Mouse (Mus musculus) subcutaneous adipose tissue, adult 2 months (tissue): Measurements from ENCODE around the gene Lrrc8a. TPM values are rescaled to one million over a fixed set of nuclear protein-coding genes. Genes with fewer than 3 reads are reported as not detected.

Experiments used
- polyA plus RNA-seq: library from polyadenylated mRNA; depleted of rRNA; stranded (reverse); fragments of >200 nt; gene quantifications from 2 replicates; pipeline ENCODE4 v1.2.3, GENCODE M21; 2012; ENCODE audit warnings: low replicate concordance; rRNA removed

Lrrc8a gene
- polyA plus RNA-seq = 44.2 and 66.0 TPM in 2 replicates

GRCm38 (mm10) chr2:30237199-30237880 is at the start of gene Lrrc8a:
Gene Lrrc8a (plus strand): TSS chr2:30237715.

DNA sequence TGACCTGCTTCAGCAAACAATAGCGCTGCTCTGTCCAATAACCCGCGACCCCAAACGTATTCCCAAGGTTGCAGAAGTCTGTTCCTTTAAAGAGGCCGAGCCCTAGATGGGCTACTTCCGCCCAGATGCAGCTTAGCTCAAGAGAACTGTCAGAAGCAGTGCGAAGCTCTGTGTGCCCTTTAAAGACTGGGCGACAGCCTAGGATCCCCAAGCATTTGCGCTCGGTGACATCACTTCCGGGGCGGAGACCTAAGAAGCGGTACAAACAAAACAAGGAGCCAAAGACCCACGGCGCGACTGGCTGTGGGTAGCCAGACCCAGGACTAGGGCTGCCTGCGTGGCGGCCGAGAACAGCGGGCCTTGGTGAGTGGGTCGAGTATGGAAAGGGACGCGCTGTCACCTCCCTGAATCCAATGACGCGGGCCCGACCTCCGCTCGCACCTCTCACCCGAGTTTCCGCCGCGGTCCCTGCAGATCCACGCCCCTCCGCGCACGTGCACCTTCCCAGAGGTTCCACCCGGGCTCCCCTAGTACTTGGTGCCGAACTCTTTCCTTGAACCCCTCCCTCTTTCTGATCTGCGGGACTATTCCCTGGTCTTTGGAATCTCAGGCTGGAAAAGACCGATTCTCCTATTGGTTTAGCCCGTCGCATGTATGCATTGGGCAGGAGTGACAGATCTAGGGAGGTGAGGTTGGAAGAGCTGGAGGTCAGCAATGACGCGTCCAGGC is 31.7 kb upstream of the Lrrc8a start, which contains the start of gene Kyat1:
Gene Kyat1 (minus strand): TSS at position 219 of the 729 bp plus-strand sequence.

GRCm38 (mm10) chr2:30240267-30240666 is 2.8 kb downstream of the Lrrc8a start, which contains the start of gene Gm28035:
Gene Gm28035 (plus strand): TSS chr2:30240567.

DNA sequence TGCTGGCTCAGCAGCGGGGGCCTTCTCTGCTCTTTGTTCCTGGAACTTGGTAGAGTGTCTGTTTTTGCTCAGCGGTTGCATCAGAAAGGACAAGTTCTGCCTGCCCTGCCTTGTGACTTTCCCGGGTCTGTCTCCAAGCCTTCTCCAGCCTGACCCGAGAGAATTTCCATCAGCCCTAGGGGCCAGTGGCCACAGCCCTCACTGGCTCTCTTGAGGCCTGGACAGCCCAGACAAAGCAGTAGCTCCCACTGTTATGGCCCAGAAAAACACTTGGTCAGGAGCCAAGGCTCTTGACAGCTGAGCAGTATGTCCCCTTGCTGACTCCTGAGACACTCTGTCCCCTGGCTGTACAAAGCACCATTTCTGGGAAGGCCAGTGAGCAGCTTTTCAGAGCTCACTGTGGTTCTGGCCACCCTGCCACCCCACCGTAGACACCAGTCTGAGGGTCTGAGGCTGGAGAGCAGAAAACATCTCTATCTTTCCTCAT is 28.3 kb downstream of the Lrrc8a start, which contains the start of gene Phyhd1:
Gene Phyhd1 (plus strand): TSS at position 437 of the 487 bp plus-strand sequence.

GRCm38 (mm10) chr2:30280743-30281142 is 43.2 kb downstream of the Lrrc8a start, which contains the start of gene Gm28038:
Gene Gm28038 (plus strand): TSS chr2:30281043.

DNA sequence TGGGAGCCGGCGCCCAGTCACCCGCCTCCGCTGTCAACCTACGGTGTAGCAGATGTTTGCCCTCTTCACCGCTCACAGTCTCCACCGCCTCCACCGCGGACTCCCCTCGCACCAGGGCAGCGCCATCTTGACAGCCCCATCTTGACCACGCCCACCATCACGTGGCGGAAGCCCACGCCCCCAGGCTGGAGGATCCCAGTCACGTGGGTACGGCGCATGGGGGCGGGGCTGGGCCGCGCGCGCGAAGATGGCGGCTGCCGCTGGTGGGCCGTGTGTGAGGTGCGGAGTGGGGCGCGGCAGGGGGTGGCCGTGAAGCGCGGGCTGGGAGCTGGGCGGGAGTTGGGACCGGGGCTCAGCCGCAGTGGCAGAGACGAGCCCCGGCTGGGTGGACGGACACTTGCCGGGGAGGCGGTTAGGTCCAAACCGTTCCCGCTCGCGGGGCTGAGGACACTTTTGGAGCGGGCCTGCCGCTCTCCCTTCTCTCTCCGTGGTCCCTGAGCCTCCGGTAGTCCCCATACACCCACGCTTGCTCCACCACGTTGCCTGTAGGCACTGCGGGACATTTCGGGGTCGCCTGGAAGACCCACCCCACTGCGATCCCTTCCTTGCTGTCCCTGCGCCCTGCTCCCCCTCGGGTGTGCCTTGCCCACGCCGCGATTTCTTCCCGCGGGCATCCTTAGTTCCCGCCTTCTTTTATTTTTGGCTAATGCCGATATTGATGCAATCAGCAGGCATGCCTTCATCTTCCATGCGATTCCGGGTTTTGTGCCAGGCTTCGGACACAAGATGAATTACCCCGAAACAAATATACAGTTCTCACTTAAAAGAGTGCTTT is 48.9 kb downstream of the Lrrc8a start, which contains the start of the genes Dolk and Nup188:
Gene Dolk (minus strand): TSS at position 143 of the 835 bp plus-strand sequence.
Gene Nup188 (plus strand): TSS at position 206 of the 835 bp plus-strand sequence.

Other genes with a start within 250 kb of the Lrrc8a start
- gene Wdr34, start 188.8 kb upstream of the Lrrc8a start, polyA plus RNA-seq = 21.6 and 42.9 TPM in 2 replicates
- gene Set, start 180.3 kb upstream of the Lrrc8a start, polyA plus RNA-seq = 24.7 and 66.2 TPM in 2 replicates
- 22.8 and 30.4 TPM in 2 replicates for gene Pkn3, start 160.0 kb upstream of the Lrrc8a start, polyA plus RNA-seq
- gene Zdhhc12, start 144.1 kb upstream of the Lrrc8a start, polyA plus RNA-seq = 51.6 and 55.9 TPM in 2 replicates
- gene Zer1, start 113.1 kb upstream of the Lrrc8a start, polyA plus RNA-seq = 60.2 and 82.4 TPM in 2 replicates
- 80.1 and 82.8 TPM in 2 replicates for gene Tbc1d13, start 104.0 kb upstream of the Lrrc8a start, polyA plus RNA-seq
- gene Endog, start 66.2 kb upstream of the Lrrc8a start, polyA plus RNA-seq = 41.3 and 50.6 TPM in 2 replicates
- 28.0 and 40.8 TPM in 2 replicates for gene Spout1, start 59.3 kb upstream of the Lrrc8a start, polyA plus RNA-seq
- gene Kyat1, start 31.9 kb upstream of the Lrrc8a start, polyA plus RNA-seq = 32.9 and 33.7 TPM in 2 replicates
- 12.7 and 13.6 TPM in 2 replicates for gene Gm28035, start 2.9 kb downstream of the Lrrc8a start, polyA plus RNA-seq
- 59.0 and 102 TPM in 2 replicates for gene Phyhd1, start 28.5 kb downstream of the Lrrc8a start, polyA plus RNA-seq
- not detected in 2 replicates for gene Gm28038, start 43.3 kb downstream of the Lrrc8a start, polyA plus RNA-seq
- gene Dolk, start 48.6 kb downstream of the Lrrc8a start, polyA plus RNA-seq = 58.1 and 113 TPM in 2 replicates
- 32.1 and 51.8 TPM in 2 replicates for gene Nup188, start 48.7 kb downstream of the Lrrc8a start, polyA plus RNA-seq
- 268 and 456 TPM in 2 replicates for gene Sh3glb2, start 121.6 kb downstream of the Lrrc8a start, polyA plus RNA-seq
- 75.0 and 133 TPM in 2 replicates for gene Miga2, start 126.5 kb downstream of the Lrrc8a start, polyA plus RNA-seq
- 53.2 and 65.5 TPM in 2 replicates for gene Dolpp1, start 154.5 kb downstream of the Lrrc8a start, polyA plus RNA-seq
- gene Crat, start 178.1 kb downstream of the Lrrc8a start, polyA plus RNA-seq = 212 and 378 TPM in 2 replicates
- 213 and 291 TPM in 2 replicates for gene Ptpa, start 178.3 kb downstream of the Lrrc8a start, polyA plus RNA-seq
- gene Ier5l, start 236.5 kb downstream of the Lrrc8a start, polyA plus RNA-seq = 13.4 and 28.6 TPM in 2 replicates